Mouse (Mus musculus) left cerebral cortex, postnatal 14 days (tissue): ENCODE data around the gene E130308A19Rik. TPM values are rescaled to one million over a fixed set of nuclear protein-coding genes. Genes with fewer than 3 reads are reported as not detected.

Experiments used
- DNase-seq, 2 experiments: peaks; one replicate each; pipeline ENCODE4 v3.0.0; 2021 to 2022; ENCODE audit warnings: low spot score in 2 of 2, mixed read lengths in 1 of 2
- intact Hi-C: fragments of 180-260 bp; cut with DNase I; formaldehyde crosslinking; loops from one replicate; pipeline ENCODE4 v1.15.1; 2025
- total RNA-seq, 2 experiments: library from RNA; stranded (reverse); gene quantifications; 2 replicates each; pipeline ENCODE4 v1.2.3; 2021

E130308A19Rik gene
- total RNA-seq, 2 experiments from 2014 or later = 9.6 to 9.9 TPM

GRCm38 (mm10) chr4:59629076-59629874 is 3.3 kb downstream of the E130308A19Rik start:
- intact Hi-C loops = loop anchor here (5.0 kb wide), 2 partner anchors 133 to 153 kb away; no protein-coding TSS in a partner anchor

GRCm38 (mm10) chr4:59630122-59630521 is 4.1 kb downstream of the E130308A19Rik start:
- intact Hi-C loops = no loop called here
- DNase-seq = no peak

More at GRCm38 (mm10) chr4:59629076-59629874, 3.3 kb downstream of the E130308A19Rik start:
- no peak for DNase-seq

GRCm38 (mm10) chr4:59634532-59634931 is 8.5 kb downstream of the E130308A19Rik start:
- DNase-seq = no peak
- intact Hi-C loops = no loop called here

GRCm38 (mm10) chr4:59639163-59639562 is 13.2 kb downstream of the E130308A19Rik start:
- no peak for DNase-seq
- intact Hi-C loops = no loop called here

- intact Hi-C loops = no loop called here
Measured at GRCm38 (mm10) chr4:59640720-59641119, 14.7 kb downstream of the E130308A19Rik start.

GRCm38 (mm10) chr4:59642039-59642438 is 16.0 kb downstream of the E130308A19Rik start:
- no peak for DNase-seq
- intact Hi-C loops = no loop called here

More at GRCm38 (mm10) chr4:59640720-59641119, 14.7 kb downstream of the E130308A19Rik start:
- DNase-seq = no peak

- intact Hi-C loops = no loop called here
- DNase-seq = no peak
Measured at GRCm38 (mm10) chr4:59642657-59643056, 16.6 kb downstream of the E130308A19Rik start.

GRCm38 (mm10) chr4:59644431-59644830 is 18.4 kb downstream of the E130308A19Rik start:
- no peak for DNase-seq
- intact Hi-C loops = no loop called here

GRCm38 (mm10) chr4:59644992-59645391 is 19.0 kb downstream of the E130308A19Rik start:
- intact Hi-C loops = no loop called here
- no peak for DNase-seq

- intact Hi-C loops = no loop called here
- DNase-seq = no peak
Measured at GRCm38 (mm10) chr4:59645610-59646009, 19.6 kb downstream of the E130308A19Rik start.

GRCm38 (mm10) chr4:59646020-59646696 is 20.1 kb downstream of the E130308A19Rik start:
- DNase-seq = no peak
- intact Hi-C loops = no loop called here

- intact Hi-C loops = no loop called here
- DNase-seq = no peak
Measured at GRCm38 (mm10) chr4:59649119-59649518, 23.1 kb downstream of the E130308A19Rik start.

- intact Hi-C loops = no loop called here
- DNase-seq = no peak
Measured at GRCm38 (mm10) chr4:59652166-59652681, 26.2 kb downstream of the E130308A19Rik start.

- DNase-seq = no peak
Measured at GRCm38 (mm10) chr4:59656061-59656642, 30.1 kb downstream of the E130308A19Rik start.

GRCm38 (mm10) chr4:59662163-59662562 is 36.2 kb downstream of the E130308A19Rik start:
- DNase-seq = no peak
- intact Hi-C loops = no loop called here

More at GRCm38 (mm10) chr4:59656061-59656642, 30.1 kb downstream of the E130308A19Rik start:
- intact Hi-C loops = no loop called here

- intact Hi-C loops = no loop called here
- no peak for DNase-seq
Measured at GRCm38 (mm10) chr4:59663451-59663850, 37.4 kb downstream of the E130308A19Rik start.

GRCm38 (mm10) chr4:59666550-59667317 is 40.7 kb downstream of the E130308A19Rik start:
- no peak for DNase-seq

GRCm38 (mm10) chr4:59668050-59668449 is 42.0 kb downstream of the E130308A19Rik start:
- no peak for DNase-seq
- intact Hi-C loops = no loop called here

More at GRCm38 (mm10) chr4:59666550-59667317, 40.7 kb downstream of the E130308A19Rik start:
- intact Hi-C loops = no loop called here

- intact Hi-C loops = no loop called here
- no peak for DNase-seq
Measured at GRCm38 (mm10) chr4:59669131-59669530, 43.1 kb downstream of the E130308A19Rik start.
